Mouse (Mus musculus) megakaryocyte, embryonic 14.5 days (primary cell): Measurements from ENCODE around the gene Ptafr.

Source experiments
- FLI1 ChIP-seq: IDR thresholded peaks from 2 replicates; pipeline ENCODE4 v1.6.1; 2012; ENCODE audit warnings: low read length, inconsistent platforms, mixed read lengths
- GATA1 ChIP-seq: IDR thresholded peaks from 3 replicates; pipeline ENCODE4 v1.6.1; 2012; ENCODE audit warnings: mixed read lengths, low read length, inconsistent platforms, borderline replicate concordance

DNA sequence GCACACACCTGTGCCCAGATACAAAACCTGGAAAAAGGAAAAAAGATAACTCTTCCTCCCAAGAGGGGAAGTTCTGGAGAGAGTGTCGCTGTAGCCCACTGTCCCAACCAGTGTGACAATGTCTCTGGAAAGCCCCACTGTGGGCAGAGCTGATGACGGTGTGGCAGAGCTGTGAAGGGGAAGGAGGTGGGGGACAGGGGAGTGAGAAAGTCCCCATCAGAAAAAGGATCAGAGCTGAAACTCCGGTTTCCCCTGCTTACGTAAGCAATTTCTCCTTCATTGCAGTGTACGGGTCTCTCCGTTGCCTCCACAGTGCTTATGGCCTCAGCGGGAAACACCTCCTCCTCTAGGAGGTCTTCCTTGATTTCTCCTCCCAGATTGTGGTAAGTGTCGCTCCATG is 47.5 kb downstream of the Ptafr start:
- TF ChIP-seq FLI1 (no peak), GATA1 (no peak)
